Mouse (Mus musculus) lung, postnatal 4 days (tissue): ENCODE data around the gene Tmprss6.
A peak's percentile ranks its signal among the peaks of the same experiment; 100 is the strongest.

ENCODE experiments used
- DNase-seq, 2 experiments: peaks; one replicate each; pipeline ENCODE4 v3.0.0; 2021

Gene Tmprss6

DNA sequence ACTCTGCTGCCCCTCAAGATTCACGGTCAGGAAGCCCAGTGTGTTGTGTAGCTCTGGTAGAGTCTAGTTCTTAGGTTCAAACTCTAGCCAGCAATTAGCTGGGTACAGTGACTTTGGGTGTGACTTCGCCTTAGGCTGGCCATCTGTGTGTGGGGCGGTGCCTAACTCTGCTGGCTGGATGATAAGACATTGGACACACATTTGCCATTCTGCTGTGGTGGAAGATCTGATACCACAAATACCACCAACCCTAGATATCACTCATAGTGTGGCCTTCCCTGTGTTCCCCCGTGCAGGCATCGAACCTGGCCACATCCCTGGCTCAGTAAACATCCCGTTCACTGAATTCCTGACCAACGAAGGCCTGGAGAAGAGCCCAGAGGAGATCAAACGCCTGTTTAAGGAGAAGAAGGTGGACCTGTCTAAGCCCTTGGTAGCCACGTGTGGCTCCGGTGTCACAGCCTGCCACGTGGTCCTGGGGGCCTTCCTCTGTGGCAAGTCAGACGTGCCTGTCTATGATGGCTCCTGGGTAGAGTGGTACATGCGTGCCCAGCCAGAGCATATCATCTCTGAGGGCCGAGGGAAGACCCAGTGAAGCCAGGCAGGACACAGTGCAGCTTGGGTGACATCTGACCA is 55.2 kb downstream of the Tmprss6 start:
- no peak for DNase-seq

DNA sequence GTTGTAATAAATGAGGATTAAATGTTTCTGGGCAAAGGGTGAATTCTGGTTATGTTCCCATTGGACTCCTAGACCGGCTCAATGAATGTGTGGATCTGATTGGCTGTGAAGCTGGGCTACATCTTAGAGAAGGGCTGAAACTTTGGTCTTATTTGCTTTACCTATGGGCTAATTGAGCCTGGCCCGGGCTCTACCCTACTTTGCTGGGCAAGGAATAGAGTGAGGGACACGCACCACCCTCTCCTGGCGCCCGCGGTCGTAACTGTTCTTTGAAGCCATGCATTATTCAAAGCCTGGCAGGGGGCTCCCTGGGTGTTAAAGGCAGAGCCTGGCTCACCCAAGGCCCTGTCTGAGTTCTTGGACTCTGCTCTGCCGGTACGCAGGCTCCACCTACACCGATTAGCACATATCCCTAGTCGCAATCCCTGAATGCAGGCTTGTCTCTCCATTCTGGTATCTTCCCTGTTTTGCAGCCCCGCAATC is 58.8 kb downstream of the Tmprss6 start:
- DNase-seq: no peak

DNA sequence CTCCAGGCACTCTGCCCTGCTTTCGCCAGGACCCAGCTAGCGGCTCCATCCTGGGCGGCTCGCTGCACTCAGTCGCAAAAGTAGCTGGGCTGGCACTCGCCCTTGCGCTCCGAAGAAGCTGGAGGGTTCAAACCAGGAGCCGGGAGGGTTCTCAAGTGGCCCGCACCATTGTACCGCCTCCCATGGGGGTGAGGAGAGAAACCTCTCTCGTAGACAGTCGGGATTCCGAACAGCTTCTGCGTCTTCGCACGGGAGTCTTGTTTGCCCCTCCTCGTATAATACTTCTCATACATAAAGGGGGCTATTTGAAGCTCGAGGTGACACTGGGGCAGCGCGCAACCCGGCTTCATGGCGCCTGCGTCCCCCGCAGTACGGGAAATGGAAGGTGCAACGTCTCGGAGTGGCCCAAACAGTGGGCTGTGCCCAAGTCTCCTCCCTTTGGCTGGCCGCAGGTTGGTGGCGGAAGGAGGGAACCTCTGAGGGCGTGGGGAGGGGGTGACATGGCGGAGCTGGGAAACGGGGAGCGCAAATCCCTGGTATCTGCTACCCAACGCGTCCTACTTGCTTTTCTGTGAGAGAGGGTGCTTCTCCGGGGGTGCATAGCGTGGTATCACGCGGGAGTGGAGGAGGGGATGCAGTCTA is 62.0 kb downstream of the Tmprss6 start, which contains the start of gene Mpst:
Gene Mpst, plus strand, starts transcription at position 124 of the 642 bp plus-strand sequence.
- DNase-seq: peak; percentile 92 to 93

DNA sequence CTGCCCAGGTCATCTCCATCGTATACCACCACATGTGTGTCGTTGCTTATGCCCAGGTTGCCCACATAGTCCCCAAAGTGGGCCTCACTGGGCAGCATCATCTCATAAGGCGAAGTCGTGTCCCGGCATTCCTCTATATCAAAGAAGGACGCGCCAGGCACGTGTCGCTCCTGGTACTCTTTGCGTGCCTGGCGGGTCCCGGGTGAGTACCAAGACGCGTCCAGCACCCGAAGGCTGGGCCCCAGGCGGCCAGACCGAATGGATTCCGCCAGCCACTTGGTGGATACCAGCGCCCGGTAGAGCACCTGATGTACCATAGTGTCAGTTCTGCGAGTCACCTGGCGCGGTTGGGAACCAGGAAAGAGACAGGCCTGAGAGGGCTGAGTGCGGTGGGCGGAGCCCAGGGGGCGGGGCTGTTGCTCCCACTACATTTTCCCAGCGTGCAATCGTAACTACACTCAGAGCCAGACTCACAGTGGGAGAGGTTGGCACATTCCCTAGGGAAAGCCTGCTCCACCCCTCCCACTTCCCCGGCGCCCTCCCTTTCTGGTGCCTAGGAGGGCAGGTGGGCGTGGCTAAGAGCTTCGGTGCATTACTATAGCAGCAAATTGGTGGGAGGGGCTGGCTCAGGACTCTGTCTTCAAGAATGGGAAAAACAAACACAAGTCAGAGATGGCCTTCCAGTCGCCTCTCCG is 62.8 kb downstream of the Tmprss6 start, which contains the start of gene Tst:
Gene Tst, minus strand, starts transcription at position 391 of the 695 bp plus-strand sequence.
- peak; percentile 94 to 97 for DNase-seq

DNA sequence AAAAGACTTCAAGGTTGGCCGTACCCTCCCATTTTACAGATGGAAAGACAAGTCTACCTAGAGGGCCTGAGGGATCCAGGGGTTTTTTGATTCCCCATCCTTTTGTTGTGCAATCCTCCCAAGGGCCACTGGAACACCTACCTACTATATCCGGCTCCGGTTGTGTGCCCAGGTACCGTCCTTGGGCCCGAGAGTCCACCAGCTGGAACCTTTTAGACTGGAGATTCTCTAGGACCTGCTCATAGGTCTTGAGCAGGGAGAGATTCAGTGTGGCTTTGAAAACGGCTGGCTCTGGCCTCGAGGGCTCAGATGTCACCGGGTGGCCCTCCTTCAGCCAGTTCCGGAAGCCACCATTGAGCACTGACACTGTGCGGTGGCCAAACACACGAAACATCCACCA is 63.3 kb downstream of the Tmprss6 start:
- no peak for DNase-seq

DNA sequence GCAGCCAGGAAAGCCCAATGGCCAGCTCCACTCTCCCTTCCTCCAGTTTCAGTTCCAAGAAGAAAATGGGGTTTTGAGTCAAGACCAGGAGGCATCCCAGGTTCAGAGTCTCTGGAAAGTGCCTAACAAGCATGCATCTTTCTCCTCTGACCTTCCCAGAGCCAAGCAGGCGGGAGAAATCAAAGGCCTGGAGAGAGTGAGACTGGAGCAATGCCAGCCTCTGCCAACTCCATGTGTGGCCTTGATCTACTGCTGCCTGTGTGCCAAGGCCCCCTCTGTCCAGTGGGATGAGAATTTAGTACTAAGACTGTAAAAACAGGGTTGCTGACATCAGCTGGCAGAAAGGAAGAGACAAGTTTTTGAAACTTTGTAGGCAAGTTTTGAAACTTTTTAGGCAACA is 64.5 kb downstream of the Tmprss6 start:
- DNase-seq: peak; percentile 59 to 81

DNA sequence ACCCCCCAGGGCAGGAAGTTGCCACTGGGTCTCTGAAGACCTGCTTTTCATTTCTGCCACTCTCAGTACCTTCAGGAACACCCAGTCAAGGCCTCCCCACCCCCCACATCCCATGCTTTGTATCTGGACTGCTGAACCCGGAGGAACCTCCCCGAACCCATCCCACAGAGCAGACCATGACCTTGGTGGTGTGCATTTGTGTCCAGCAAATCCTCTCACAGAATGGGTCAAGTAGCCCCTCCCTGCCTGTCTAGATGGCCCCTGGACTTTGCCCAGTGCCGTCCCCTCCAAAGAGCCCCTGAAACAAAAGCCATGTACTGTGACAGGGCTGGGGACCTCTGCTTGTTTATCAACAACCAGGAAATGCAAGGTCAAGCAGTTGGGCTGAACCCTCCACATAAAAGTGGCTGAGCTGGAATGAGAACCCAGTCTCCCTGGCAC is 65.1 kb downstream of the Tmprss6 start:
- DNase-seq: peak; percentile 30 to 45

DNA sequence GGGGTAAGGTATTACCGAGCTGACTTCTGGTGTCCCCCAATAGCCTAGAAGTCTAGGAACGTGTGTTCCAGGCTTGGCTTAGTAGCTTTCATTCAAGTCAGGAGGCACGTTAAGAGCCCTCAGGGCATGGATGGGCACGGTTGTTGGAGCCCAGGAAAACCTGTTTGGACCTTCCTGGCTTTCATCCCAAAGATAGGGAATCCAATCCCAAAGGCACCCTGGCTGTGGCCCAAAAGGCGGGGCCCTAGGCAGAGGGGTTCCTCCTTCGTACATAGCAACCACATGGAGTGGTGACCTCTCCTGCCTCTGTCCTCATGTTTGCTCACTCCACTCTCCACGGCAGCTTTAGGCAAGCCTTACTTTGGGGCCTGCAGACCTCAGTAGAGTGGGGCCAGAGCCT is 66.0 kb downstream of the Tmprss6 start:
- DNase-seq: peak; percentile 83 to 92

DNA sequence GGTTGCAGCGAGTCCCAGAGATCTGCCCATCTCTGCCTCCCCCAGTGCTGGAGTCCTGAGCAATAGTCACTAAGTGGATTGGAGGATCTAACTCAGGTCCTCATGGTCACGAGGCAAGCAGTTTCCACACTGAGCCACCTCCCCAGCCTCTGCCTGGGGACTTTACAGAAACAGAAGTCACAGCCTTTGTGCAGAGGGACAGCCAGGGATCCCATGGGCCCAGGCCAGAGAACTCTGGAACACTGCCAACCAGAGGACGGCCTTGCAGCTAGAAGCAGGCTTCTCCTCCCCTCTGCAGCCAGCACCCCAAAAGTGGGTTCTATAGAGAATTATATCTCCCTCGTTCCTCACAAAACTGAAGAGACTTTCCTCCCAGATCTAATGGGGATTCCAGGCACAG is 66.5 kb downstream of the Tmprss6 start:
- peak; percentile 73 to 84 for DNase-seq

DNA sequence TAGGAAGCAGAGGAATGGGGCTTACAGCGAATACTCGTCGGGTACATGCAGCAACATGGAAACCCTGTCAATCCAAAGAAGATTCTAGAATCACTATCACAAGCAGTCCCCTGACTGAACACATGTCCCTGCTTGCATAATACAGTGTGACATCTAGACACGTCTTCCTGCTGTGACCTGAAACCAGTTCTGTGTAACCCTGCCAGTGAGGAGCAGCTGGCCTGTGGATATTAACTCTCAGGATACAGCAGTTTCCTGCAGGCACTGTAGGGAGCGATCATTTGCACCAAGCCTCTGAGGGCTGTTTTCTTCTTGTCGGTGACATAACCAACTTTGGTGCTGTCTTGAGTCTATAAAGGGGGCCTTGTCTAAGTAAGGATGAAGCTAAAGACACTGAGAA is 67.1 kb downstream of the Tmprss6 start:
- DNase-seq: no peak

DNA sequence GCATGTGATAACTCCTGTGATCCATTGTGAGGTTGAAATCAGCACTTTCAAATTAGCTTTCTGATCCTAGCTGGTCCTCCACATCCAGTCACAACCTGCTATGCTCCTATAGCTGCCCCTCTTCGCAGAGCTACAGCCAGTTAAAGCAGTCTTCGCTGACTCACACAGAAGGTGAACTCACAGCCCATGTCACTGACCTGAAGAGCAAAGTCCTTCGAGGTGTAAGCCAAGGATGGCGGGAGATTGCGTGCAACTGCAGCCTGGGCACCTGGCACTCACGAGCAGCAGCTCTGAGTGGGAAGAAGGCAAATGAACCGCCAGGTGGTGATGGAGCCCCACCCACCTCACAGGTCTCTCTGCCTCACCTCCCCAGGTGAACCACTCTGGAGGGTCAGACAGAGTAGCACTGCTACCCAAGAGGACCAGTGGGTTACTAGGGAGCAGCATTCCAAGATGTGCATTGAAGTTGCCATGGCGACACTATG is 72.9 kb downstream of the Tmprss6 start, which contains the start of gene Tex33:
Gene Tex33, minus strand, starts transcription at position 435 of the 485 bp plus-strand sequence.
- no peak for DNase-seq

DNA sequence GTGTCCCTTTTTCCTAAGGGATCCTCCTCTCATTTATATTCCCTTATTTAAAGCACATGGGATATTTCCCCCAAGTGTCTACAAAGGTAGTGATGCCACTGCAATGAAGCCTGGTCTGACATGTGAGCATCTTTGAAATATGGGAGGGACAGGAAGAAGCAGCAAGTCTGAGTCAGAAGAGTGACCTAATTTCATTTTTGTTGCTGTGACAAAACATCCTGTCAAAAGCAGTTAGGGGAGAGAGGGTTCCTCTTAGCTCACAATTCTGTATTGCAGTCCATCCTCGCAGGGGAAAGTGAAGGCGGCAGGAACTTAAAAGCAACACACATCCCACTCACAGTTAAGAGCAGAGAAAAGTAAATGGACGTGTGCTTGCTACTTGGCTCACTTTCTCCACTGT is 77.6 kb downstream of the Tmprss6 start:
- DNase-seq: no peak
